Mouse (Mus musculus) adrenal gland, postnatal 10 days (tissue): ENCODE results near the gene Cactin. TPM values are rescaled to one million over a fixed set of nuclear protein-coding genes. Genes with fewer than 3 reads are reported as not detected.
A peak's percentile ranks its signal among the peaks of the same experiment; 100 is the strongest.

ENCODE experiments used
- DNase-seq: peaks from one replicate; pipeline ENCODE4 v3.0.0; 2021; ENCODE audit warnings: mixed read lengths
- microRNA-seq: library from miRNA; unstranded; fragments of <30 nt; microRNA quantifications from one replicate; pipeline ENCODE4 v1.2.0, GENCODE M21; 2021
- total RNA-seq, 2 experiments: library from RNA; stranded (reverse); gene quantifications; 2 replicates each; pipeline ENCODE4 v1.2.3; 2021

Gene Cactin
- total RNA-seq, 2 experiments from 2014 or later, result 29.4 to 35.4 TPM

DNA sequence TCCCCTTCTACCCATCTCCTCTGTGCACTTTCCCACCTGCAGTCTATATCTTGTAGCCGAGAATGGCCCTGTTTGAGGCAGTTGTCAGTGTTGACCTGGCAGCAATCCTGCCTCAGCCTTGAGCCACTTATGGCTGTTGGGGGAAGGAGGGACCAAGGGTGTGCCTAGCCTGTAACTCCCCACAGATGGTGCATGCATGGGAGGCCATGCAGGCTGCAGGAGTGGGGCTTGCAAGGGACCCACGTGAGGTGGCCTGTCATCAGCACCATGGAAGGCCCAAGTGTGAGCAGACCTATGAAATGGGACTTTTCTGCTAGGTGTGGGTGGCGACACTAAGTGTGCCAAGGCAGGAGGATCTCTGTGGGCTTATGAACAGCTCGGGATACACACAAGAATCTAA lies 44.2 kb downstream of the Cactin start:
- no peak for DNase-seq

GRCm38 (mm10) chr10:81365672-81366476 lies 45.0 kb downstream of the Cactin start, which contains the start of gene 4930404N11Rik:
Gene 4930404N11Rik (minus strand): TSS chr10:81365816.
- no peak for DNase-seq

GRCm38 (mm10) chr10:81366477-81367206 lies 45.7 kb downstream of the Cactin start:
- no peak for DNase-seq

DNA sequence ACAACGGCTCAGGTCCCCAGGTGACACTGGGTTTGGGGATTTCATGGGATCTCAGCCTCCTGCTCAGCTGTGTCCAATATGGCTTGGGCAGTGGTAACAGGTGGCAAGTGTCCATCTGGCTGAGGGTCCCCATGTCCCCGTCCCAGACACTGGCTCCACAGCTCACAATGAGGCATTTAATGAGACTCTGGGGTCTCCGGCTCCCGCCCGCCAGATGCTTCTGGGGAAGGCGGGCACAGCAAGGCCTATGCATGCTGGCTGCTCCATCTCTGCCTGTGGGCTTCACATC lies 46.2 kb downstream of the Cactin start:
- no peak for DNase-seq

GRCm38 (mm10) chr10:81375322-81375721 lies 54.4 kb downstream of the Cactin start:
- no peak for DNase-seq

Small RNAs within 50 kb of the gene (microRNA-seq; reads per million reads assigned to microRNA genes)
- gene Mir3057, result 12.5 reads per million, percentile 22 among the genes with 10 or more reads in this experiment

Other genes with a start within 250 kb of the Cactin start
- 10 to 100 TPM; 18.1 to 42.6 TPM for gene Creb3l3, start 222.2 kb upstream of the Cactin start, total RNA-seq
- gene Map2k2, start 215.2 kb upstream of the Cactin start, total RNA-seq, result 100 to 1,000 TPM; 151 to 161 TPM
- gene Zbtb7a, start 185.9 kb upstream of the Cactin start, total RNA-seq, result 10 to 100 TPM; 61.1 to 66.6 TPM
- gene Pias4, start 153.2 kb upstream of the Cactin start, total RNA-seq, result 10 to 100 TPM; 25.8 to 26.5 TPM
- gene Eef2, start 144.5 kb upstream of the Cactin start, total RNA-seq, result 1,000 to 10,000 TPM; 1,466 to 1,521 TPM
- 10 to 100 TPM; 55.3 to 55.6 TPM for gene Dapk3, start 138.1 kb upstream of the Cactin start, total RNA-seq
- not detected for gene 4930442H23Rik, start 137.3 kb upstream of the Cactin start, total RNA-seq
- 1 to 10 TPM in 1 of 2 experiments, under 1 TPM in 1; 0.15 to 4.9 TPM for gene Nmrk2, start 119.1 kb upstream of the Cactin start, total RNA-seq
- 1 to 10 TPM; 2.5 to 4.6 TPM for gene Atcay, start 90.3 kb upstream of the Cactin start, total RNA-seq
- 10 to 100 TPM in 1 of 2 experiments, 1 to 10 TPM in 1; 7.4 to 11.9 TPM for gene Zfr2, start 87.9 kb upstream of the Cactin start, total RNA-seq
- gene Matk, start 68.2 kb upstream of the Cactin start, total RNA-seq, result 1 to 10 TPM; 1.8 to 2.1 TPM
- gene Mrpl54, start 54.2 kb upstream of the Cactin start, total RNA-seq, result 100 to 1,000 TPM; 109 to 111 TPM
- gene Apba3, start 54.1 kb upstream of the Cactin start, total RNA-seq, result 10 to 100 TPM; 79.8 to 83.8 TPM
- gene Tjp3, start 29.5 kb upstream of the Cactin start, total RNA-seq, result 1 to 10 TPM; 1.9 to 3.0 TPM
- gene Pip5k1c, start 28.1 kb upstream of the Cactin start, total RNA-seq, result 10 to 100 TPM; 39.2 to 48.9 TPM
- gene Tbxa2r, start 7.6 kb downstream of the Cactin start, total RNA-seq, result 10 to 100 TPM; 24.5 to 31.8 TPM
- gene Gipc3, start 22.2 kb downstream of the Cactin start, total RNA-seq, result 1 to 10 TPM; 3.6 to 4.0 TPM
- 10 to 100 TPM; 81.2 to 97.5 TPM for gene Hmg20b, start 29.4 kb downstream of the Cactin start, total RNA-seq
- 10 to 100 TPM; 17.8 to 22.8 TPM for gene Mfsd12, start 36.4 kb downstream of the Cactin start, total RNA-seq
- gene 4930404N11Rik, start 44.7 kb downstream of the Cactin start, total RNA-seq, result 1 to 10 TPM; 1.1 to 2.3 TPM
- gene Fzr1, start 57.4 kb downstream of the Cactin start, total RNA-seq, result 10 to 100 TPM; 42.1 to 51.7 TPM
- 10 to 100 TPM; 52.8 to 54.2 TPM for gene Dohh, start 63.3 kb downstream of the Cactin start, total RNA-seq
- gene Gm48551, start 63.4 kb downstream of the Cactin start, total RNA-seq, result 1 to 10 TPM; 1.1 to 1.6 TPM
- gene Gm48552, start 67.9 kb downstream of the Cactin start, total RNA-seq, result 1 to 10 TPM in 1 of 2 experiments, under 1 TPM in 1; 0.45 to 1.9 TPM
- gene Smim24, start 71.9 kb downstream of the Cactin start, total RNA-seq, result 1 to 10 TPM; 1.2 to 1.6 TPM
- 100 to 1,000 TPM in 1 of 2 experiments, 10 to 100 TPM in 1; 99.9 to 129 TPM for gene Nfic, start 134.5 kb downstream of the Cactin start, total RNA-seq
- 1 to 10 TPM in 1 of 2 experiments, under 1 TPM in 1; 0.84 to 2.2 TPM for gene Celf5, start 161.6 kb downstream of the Cactin start, total RNA-seq
- 10 to 100 TPM; 90.9 to 93.8 TPM for gene Ncln, start 175.3 kb downstream of the Cactin start, total RNA-seq
- gene S1pr4, start 179.0 kb downstream of the Cactin start, total RNA-seq, result 1 to 10 TPM; 2.9 TPM
- 1 to 10 TPM in 1 of 2 experiments, under 1 TPM in 1; 0.66 to 1.1 TPM for gene Gna15, start 203.1 kb downstream of the Cactin start, total RNA-seq
- gene Gna11, start 224.1 kb downstream of the Cactin start, total RNA-seq, result 10 to 100 TPM; 63.8 to 72.7 TPM
- gene Aes, start 238.4 kb downstream of the Cactin start, total RNA-seq, result 100 to 1,000 TPM; 541 to 611 TPM